Mouse (Mus musculus): ENCODE measurements around the gene 3110009E18Rik.

DNA sequence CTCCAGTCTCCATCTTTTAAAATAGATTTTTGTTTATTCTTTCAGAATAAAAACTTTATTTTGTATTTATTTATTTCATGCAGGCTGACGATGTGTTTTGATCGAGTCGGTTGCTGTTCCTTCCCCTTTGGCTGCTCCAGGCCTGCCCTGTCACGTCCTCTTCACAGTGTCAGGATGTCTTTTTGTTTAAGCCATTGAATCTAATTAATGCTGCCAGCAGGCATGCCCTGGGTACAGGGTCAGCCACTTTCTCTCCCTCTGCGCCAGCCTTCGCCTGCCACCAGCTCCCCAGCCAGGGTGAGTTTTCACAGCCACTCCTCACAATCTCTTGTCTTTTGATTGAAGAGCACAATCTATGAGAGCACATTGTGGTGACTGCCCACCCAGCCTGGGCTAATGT lies 99.9 kb downstream of the 3110009E18Rik start:
- TF ChIP-seq POLR2A (IDR thresholded peaks at IDR 0.05; ENCODE audit: control insufficient read depth, extremely low read depth, insufficient read depth, low read length, poor library complexity) (no peak), CTCF (IDR thresholded peaks at IDR 0.05; ENCODE audit: borderline replicate concordance, control insufficient read depth, extremely low read depth, insufficient read depth, low read length, poor library complexity) (no peak)
